Mouse (Mus musculus) E14TG2a.4 (cell line): ENCODE data around the gene Fabp3.

Source experiments
- H3K27me3 ChIP-seq: 2 replicates; pipeline ENCODE4 v1.6.1; 2014; ENCODE audit warnings: low read length, control low read depth; ENCODE audit not compliant: insufficient read depth
- H3K36me3 ChIP-seq: 2 replicates; pipeline ENCODE4 v1.6.1; 2014; ENCODE audit warnings: low read length, control low read depth; ENCODE audit not compliant: insufficient read depth
- H3K4me1 ChIP-seq: replicated peaks from 2 replicates; pipeline ENCODE4 v1.6.1; 2014; ENCODE audit warnings: low read depth, low read length, control low read depth
- H3K4me3 ChIP-seq: replicated peaks from 2 replicates; pipeline ENCODE4 v1.5.1; 2014; ENCODE audit warnings: mild to moderate bottlenecking, low read length
- H3K9me3 ChIP-seq: 2 replicates; pipeline ENCODE4 v1.6.1; 2014; ENCODE audit warnings: low read length, control low read depth
- CTCF ChIP-seq: conservative IDR thresholded peaks from 2 replicates; pipeline ENCODE4 v1.5.1; 2014; ENCODE audit warnings: low read length
- NANOG ChIP-seq: IDR thresholded peaks from 2 replicates; pipeline ENCODE4 v1.6.1; 2014; ENCODE audit warnings: borderline replicate concordance, low read length, mixed read lengths
- POU5F1 ChIP-seq: IDR thresholded peaks from 2 replicates; pipeline ENCODE4 v1.6.1; 2014; ENCODE audit warnings: low read length, borderline replicate concordance

Gene Fabp3

GRCm38 (mm10) chr4:130283826-130284225 is 24.6 kb upstream of the Fabp3 start:
- Histone ChIP-seq H3K4me1 (no peaks in the 10 kb centered on the region), H3K27me3 (peaks cover 64% of the 10 kb centered on the region), H3K36me3 (no peaks in the 10 kb centered on the region), H3K4me3 (no peak overlapping the region), H3K9me3 (no peaks in the 10 kb centered on the region)
- TF ChIP-seq CTCF (no peak), NANOG (no peak), POU5F1 (no peak)

GRCm38 (mm10) chr4:130286531-130286930 is 21.9 kb upstream of the Fabp3 start:
- no peak for TF ChIP-seq NANOG
- no peak for TF ChIP-seq POU5F1
- no peak for TF ChIP-seq CTCF
- Histone ChIP-seq H3K27me3 (peaks cover 42% of the 10 kb centered on the region), H3K36me3 (no peaks in the 10 kb centered on the region), H3K4me1 (no peaks in the 10 kb centered on the region), H3K9me3 (no peaks in the 10 kb centered on the region), H3K4me3 (no peak overlapping the region)

- Histone ChIP-seq H3K9me3 (no peaks in the 10 kb centered on the region), H3K4me1 (peaks cover 5% of the 10 kb centered on the region), H3K4me3 (no peak overlapping the region), H3K36me3 (no peaks in the 10 kb centered on the region), H3K27me3 (peaks cover 19% of the 10 kb centered on the region)
- no peak for TF ChIP-seq CTCF
- no peak for TF ChIP-seq POU5F1
- no peak for TF ChIP-seq NANOG
These were observed 18.6 kb upstream of the Fabp3 start for GRCm38 (mm10) chr4:130289824-130290223.

- Histone ChIP-seq H3K36me3 (no peaks in the 10 kb centered on the region), H3K27me3 (peaks cover 6% of the 10 kb centered on the region; the same call in 1 of the 2 replicates), H3K4me3 (no peak overlapping the region), H3K9me3 (no peaks in the 10 kb centered on the region), H3K4me1 (peaks cover 28% of the 10 kb centered on the region)
- peak; percentile 95 for TF ChIP-seq CTCF
- no peak for TF ChIP-seq POU5F1
These were observed 16.1 kb upstream of the Fabp3 start for GRCm38 (mm10) chr4:130292271-130292670.

- H3K36me3 ChIP-seq: no peaks in the 10 kb centered on the region
- TF ChIP-seq POU5F1 (no peak), NANOG (no peak), CTCF (no peak)
- peaks cover 49% of the 10 kb centered on the region for H3K4me1 ChIP-seq
- no peaks in the 10 kb centered on the region for H3K9me3 ChIP-seq
- H3K27me3 ChIP-seq: 0 out of 2 replicates have a peak, but pooled peaks cover 5% of the 10 kb centered on the region
- H3K4me3 ChIP-seq: no peak overlapping the region
These were observed 13.9 kb upstream of the Fabp3 start for GRCm38 (mm10) chr4:130294513-130294912.

GRCm38 (mm10) chr4:130295047-130295745 is 13.2 kb upstream of the Fabp3 start:
- no peaks in the 10 kb centered on the region for H3K36me3 ChIP-seq
- TF ChIP-seq CTCF (peak; percentile 15; the same call in 1 of the 2 replicates), NANOG (no peak), POU5F1 (no peak)
- H3K9me3 ChIP-seq: no peaks in the 10 kb centered on the region
- H3K27me3 ChIP-seq: 0 out of 2 replicates have a peak, but pooled peaks cover 7% of the 10 kb centered on the region
- peak overlapping the region; percentile 43 for H3K4me3 ChIP-seq
- peaks cover 56% of the 10 kb centered on the region for H3K4me1 ChIP-seq

- TF ChIP-seq CTCF: no peak
- H3K4me1 ChIP-seq: peaks cover 68% of the 10 kb centered on the region
- H3K9me3 ChIP-seq: no peaks in the 10 kb centered on the region
- no peaks in the 10 kb centered on the region for H3K36me3 ChIP-seq
- no peak overlapping the region for H3K4me3 ChIP-seq
- H3K27me3 ChIP-seq: peaks cover 16% of the 10 kb centered on the region
These were observed 12.0 kb upstream of the Fabp3 start for GRCm38 (mm10) chr4:130296243-130296965.

GRCm38 (mm10) chr4:130297123-130297529 is 11.3 kb upstream of the Fabp3 start:
- Histone ChIP-seq H3K27me3 (peaks cover 19% of the 10 kb centered on the region), H3K9me3 (no peaks in the 10 kb centered on the region), H3K36me3 (no peaks in the 10 kb centered on the region), H3K4me3 (no peak overlapping the region), H3K4me1 (peaks cover 75% of the 10 kb centered on the region)
- peak; percentile 90 for TF ChIP-seq CTCF
- no peak for TF ChIP-seq POU5F1
